Mouse (Mus musculus) heart, embryonic 13.5 days (tissue): ENCODE results near the gene Emx1. TPM values are rescaled to one million over a fixed set of nuclear protein-coding genes. Genes with fewer than 3 reads are reported as not detected.
"Not testable (repeated sequence)": the region's sequence is repeated elsewhere in the genome, so short reads cannot be mapped to it uniquely, and the experiment has no call there.

Experiments
- ATAC-seq: fragments of 200-750 bp; cut with Nextera tagmentation; 2 replicates; pipeline ENCODE4 v1.8.0; 2017; ENCODE audit warnings: moderate TSS enrichment; ENCODE audit not compliant: insufficient number of reproducible peaks, low FRiP score, low TSS enrichment; ENCODE audit errors: extremely low read depth
- H3K27ac ChIP-seq: fragments of 300-500 bp; sonication (generic); replicated peaks from 2 replicates; pipeline ENCODE4 v1.5.1; 2015; ENCODE audit warnings: moderate library complexity, mild to moderate bottlenecking, inconsistent platforms
- H3K27me3 ChIP-seq: fragments of 300-500 bp; sonication (generic); replicated peaks from 2 replicates; pipeline ENCODE4 v1.6.1; 2015; ENCODE audit warnings: mild to moderate bottlenecking, inconsistent platforms
- H3K36me3 ChIP-seq: fragments of 300-500 bp; sonication (generic); 2 replicates; pipeline ENCODE4 v1.6.1; 2015; ENCODE audit warnings: mild to moderate bottlenecking, inconsistent platforms
- H3K4me1 ChIP-seq: fragments of 300-500 bp; sonication (generic); 2 replicates; pipeline ENCODE4 v1.6.1; 2015; ENCODE audit warnings: inconsistent platforms
- H3K4me2 ChIP-seq: fragments of 300-500 bp; sonication (generic); 2 replicates; pipeline ENCODE4 v1.6.1; 2015; ENCODE audit warnings: inconsistent platforms, mild to moderate bottlenecking, moderate library complexity
- H3K4me3 ChIP-seq: fragments of 300-500 bp; sonication (generic); 2 replicates; pipeline ENCODE4 v1.5.1; 2015; ENCODE audit warnings: moderate library complexity, mild to moderate bottlenecking, inconsistent platforms
- H3K9ac ChIP-seq: fragments of 300-500 bp; sonication (generic); 2 replicates; pipeline ENCODE4 v1.6.1; 2015; ENCODE audit warnings: inconsistent platforms, mild to moderate bottlenecking, moderate library complexity
- H3K9me3 ChIP-seq: fragments of 300-500 bp; sonication (generic); 2 replicates; pipeline ENCODE4 v1.6.1; 2016; ENCODE audit warnings: inconsistent platforms
- WGBS: fragments of 180-500 bp; shearing (Covaris S2); methylation state at CpG from one replicate; pipeline ENCODE4 v1.1.7; 2015; ENCODE audit warnings: mixed read lengths; 5-methylcytosine and 5-hydroxymethylcytosine counted together
- polyA plus RNA-seq: library from polyadenylated mRNA; unstranded; fragments of >200 nt; fragmentation: Nextera tagmentation; extraction: Ambion mirVana; gene quantifications from 2 replicates; pipeline ENCODE4 v1.2.1, GENCODE M21; 2015

Emx1 gene
- polyA plus RNA-seq, 1 experiment from 2014 or later: not detected

GRCm38 (mm10) chr6:85159092-85159760 is 28.0 kb upstream of the Emx1 start:
- H3K9ac ChIP-seq, H3K4me3 ChIP-seq, H3K4me2 ChIP-seq, H3K36me3 ChIP-seq, H3K27ac ChIP-seq, ATAC-seq, H3K4me1 ChIP-seq, H3K9me3 ChIP-seq: not testable (repeated sequence)
- 26% methylated on average over 6 of the region's 6 CpGs for WGBS
- H3K27me3 ChIP-seq: peaks cover 13% of the 10 kb centered on the region

DNA sequence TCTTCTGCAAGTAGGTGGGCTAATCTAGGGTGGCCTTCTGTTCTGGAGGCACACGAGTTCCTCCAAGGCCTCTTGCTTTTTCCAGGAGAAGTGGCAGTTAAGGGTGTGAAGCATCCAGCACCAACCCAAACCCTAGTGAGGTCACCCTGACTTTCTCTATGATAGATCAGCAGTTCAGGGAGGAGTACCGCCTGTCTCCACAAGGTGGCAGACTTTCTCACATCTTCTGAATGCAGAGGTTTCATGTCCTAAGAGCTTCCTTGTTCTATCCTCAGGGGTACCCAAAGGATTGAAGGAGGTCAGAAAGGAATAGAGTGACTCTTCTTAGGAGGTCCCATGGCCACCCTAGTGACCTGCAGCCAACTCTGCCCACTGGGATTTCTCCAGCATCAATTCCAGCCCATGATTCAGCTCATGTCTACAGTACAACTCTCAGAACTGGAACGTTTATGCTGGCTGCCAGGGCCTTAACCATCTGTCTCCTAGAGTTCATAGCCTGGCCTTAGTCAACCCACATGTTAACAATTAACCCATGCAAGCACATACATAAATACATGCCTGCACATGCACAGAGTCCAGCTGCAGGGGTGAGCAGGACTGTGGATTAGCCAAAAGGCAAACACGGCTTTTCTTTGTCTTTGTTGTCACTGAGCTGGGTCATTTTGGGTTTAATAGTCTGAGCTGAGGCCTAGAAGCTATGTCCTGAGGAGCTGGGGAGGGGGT is 26.9 kb upstream of the Emx1 start:
- no peaks in the 10 kb centered on the region for H3K9me3 ChIP-seq
- WGBS: 44% methylated on average over 4 of the region's 4 CpGs
- H3K4me1 ChIP-seq: no peaks in the 10 kb centered on the region
- no peak overlapping the region for H3K4me2 ChIP-seq
- no peak overlapping the region for H3K4me3 ChIP-seq
- no peak overlapping the region for H3K27ac ChIP-seq
- peaks cover 24% of the 10 kb centered on the region for H3K27me3 ChIP-seq
- ATAC-seq: no peak
- no peak overlapping the region for H3K9ac ChIP-seq
- H3K36me3 ChIP-seq: no peaks in the 10 kb centered on the region

DNA sequence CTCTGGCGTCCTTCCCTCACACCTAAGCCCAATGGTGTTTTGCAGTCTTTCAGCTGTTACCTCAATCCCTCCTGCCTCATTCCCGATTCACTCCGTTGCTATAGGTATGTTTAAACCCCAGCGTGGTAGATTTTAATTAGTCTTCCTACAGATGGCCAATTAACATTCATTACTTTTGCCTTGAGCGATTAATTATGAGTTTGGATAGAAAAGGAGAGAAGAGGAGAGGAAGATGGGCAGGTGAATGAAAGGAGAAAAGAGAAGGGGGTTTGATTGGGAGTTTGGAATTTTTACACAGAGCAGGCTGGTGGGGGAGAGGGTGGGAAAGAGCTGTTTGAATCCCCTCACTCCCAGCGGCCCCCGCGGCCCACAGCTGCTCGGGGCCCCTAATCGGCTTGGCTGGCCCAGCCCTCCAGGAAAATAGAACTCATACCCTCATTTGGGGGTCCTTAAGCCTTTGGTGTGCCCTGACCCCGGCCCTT is 21.8 kb upstream of the Emx1 start:
- Histone ChIP-seq H3K27me3 (peaks cover 60% of the 10 kb centered on the region), H3K27ac (no peak overlapping the region), H3K4me3 (no peak overlapping the region), H3K36me3 (no peaks in the 10 kb centered on the region), H3K9ac (no peak overlapping the region), H3K4me2 (no peak overlapping the region), H3K4me1 (no peaks in the 10 kb centered on the region), H3K9me3 (no peaks in the 10 kb centered on the region)
- ATAC-seq: no peak
- WGBS: 45% methylated on average over 11 of the region's 11 CpGs

- Histone ChIP-seq H3K9me3 (no peaks in the 10 kb centered on the region), H3K36me3 (no peaks in the 10 kb centered on the region), H3K27me3 (peaks cover 89% of the 10 kb centered on the region), H3K27ac (no peak overlapping the region), H3K4me3 (no peak overlapping the region), H3K4me1 (no peaks in the 10 kb centered on the region), H3K4me2 (no peak overlapping the region), H3K9ac (no peak overlapping the region)
- no peak for ATAC-seq
- WGBS: 61% methylated on average over 3 of the region's 3 CpGs
These were observed 7.7 kb upstream of the Emx1 start for GRCm38 (mm10) chr6:85179569-85179968.

DNA sequence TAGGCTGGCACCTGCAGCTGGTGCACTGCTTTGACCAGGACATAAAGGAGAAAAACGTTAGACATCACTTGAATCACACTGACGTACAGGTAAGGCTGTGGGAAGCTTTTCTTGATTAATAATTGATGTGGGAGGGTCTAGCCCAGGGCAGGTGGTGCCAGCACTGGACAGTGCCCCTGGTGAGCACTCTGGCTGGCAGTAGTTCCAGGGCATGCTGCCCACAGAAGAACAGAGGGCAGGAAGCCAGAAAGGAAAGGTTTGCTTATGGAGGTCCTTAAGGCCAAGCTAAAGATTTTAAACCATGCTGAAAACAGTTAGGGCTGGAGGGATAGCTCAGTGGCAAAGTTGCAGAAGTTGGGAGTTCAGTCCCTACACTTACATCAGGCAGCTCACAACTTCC is 7.2 kb upstream of the Emx1 start:
- Histone ChIP-seq H3K27ac (no peak overlapping the region), H3K9ac (no peak overlapping the region), H3K4me3 (no peak overlapping the region), H3K27me3 (peaks cover 88% of the 10 kb centered on the region), H3K4me2 (no peak overlapping the region), H3K4me1 (no peaks in the 10 kb centered on the region), H3K36me3 (no peaks in the 10 kb centered on the region), H3K9me3 (no peaks in the 10 kb centered on the region)
- ATAC-seq: no peak
- 46% methylated on average over 2 of the region's 2 CpGs for whole genome bisulfite sequencing

- no peak for ATAC-seq
- no peak overlapping the region for H3K9ac ChIP-seq
- no peak overlapping the region for H3K4me2 ChIP-seq
- H3K4me1 ChIP-seq: peaks cover 29% of the 10 kb centered on the region
- H3K27ac ChIP-seq: no peak overlapping the region
- H3K9me3 ChIP-seq: no peaks in the 10 kb centered on the region
- H3K27me3 ChIP-seq: peaks cover 91% of the 10 kb centered on the region
- H3K36me3 ChIP-seq: no peaks in the 10 kb centered on the region
- 50% methylated on average over 3 of the region's 3 CpGs for WGBS
- H3K4me3 ChIP-seq: no peak overlapping the region
These were observed 3.3 kb upstream of the Emx1 start for GRCm38 (mm10) chr6:85183951-85184350.

DNA sequence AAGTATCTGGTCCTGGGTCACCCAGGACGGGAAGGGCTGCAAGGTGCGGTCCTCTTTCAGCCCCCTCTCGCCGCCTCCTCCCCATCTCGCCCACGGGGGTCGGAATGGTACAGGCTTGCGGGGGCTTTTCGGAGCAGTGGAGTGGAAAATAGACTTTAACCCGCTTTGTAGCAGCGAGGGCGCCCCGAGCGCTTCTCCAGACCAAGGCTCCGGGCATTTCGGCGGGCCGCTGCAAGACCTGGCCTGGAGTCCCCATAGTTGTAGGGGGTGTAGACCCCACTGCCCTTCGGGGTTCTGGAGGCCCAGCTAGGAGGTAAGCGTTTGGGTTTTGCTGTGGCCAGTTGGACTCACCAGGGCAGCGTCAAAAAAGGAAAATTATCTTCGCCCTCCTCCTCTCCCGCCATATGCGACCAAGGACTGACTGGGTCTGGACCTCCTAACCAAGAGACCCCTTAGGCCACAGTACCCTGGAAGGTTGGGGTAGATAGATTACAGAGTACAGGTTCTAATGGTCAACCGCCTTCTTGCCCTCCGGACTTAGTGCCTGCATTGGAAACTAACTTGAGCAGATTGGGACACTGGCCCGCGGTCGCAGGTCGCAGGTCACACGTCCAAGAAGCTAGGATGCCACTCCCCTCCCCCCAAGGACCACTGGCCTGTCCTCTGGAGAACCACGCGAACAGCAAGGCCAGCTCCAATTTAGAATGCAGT is 1.1 kb upstream of the Emx1 start:
- Histone ChIP-seq H3K27me3 (peaks cover 97% of the 10 kb centered on the region), H3K4me1 (peaks cover 39% of the 10 kb centered on the region), H3K4me3 (peak overlapping the region; percentile 25), H3K27ac (no peak overlapping the region), H3K36me3 (no peaks in the 10 kb centered on the region), H3K9ac (no peak overlapping the region), H3K9me3 (no peaks in the 10 kb centered on the region), H3K4me2 (peak overlapping the region; percentile 45)
- 2% methylated on average over 33 of the region's 33 CpGs for WGBS
- ATAC-seq: no peak

DNA sequence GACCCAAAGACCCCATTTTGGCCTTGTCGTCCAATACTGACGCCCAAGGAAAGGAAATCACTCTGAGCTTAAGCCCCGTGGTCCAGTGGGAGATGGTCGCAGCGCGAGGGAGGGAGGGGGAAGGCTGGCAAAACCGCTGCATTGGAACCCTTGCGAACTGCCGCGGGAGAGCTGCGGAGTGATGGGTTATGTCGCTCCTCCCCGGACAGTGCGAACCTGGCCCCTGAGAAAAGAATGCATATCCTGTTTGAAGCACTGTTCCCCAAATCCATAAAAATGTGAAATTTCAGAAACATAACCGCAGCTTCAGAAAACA is 536 bp upstream of the Emx1 start:
- H3K27me3 ChIP-seq: peaks cover 97% of the 10 kb centered on the region
- peaks cover 39% of the 10 kb centered on the region for H3K4me1 ChIP-seq
- H3K9ac ChIP-seq: no peak overlapping the region
- H3K4me2 ChIP-seq: 0 out of 2 replicates have a peak overlapping the region, but pooled peaks have one; percentile 76
- no peak overlapping the region for H3K27ac ChIP-seq
- no peaks in the 10 kb centered on the region for H3K9me3 ChIP-seq
- WGBS: 1% methylated on average over 15 of the region's 15 CpGs
- ATAC-seq: no peak
- H3K36me3 ChIP-seq: no peaks in the 10 kb centered on the region
- H3K4me3 ChIP-seq: peak overlapping the region; percentile 51; the same call in 1 of the 2 replicates

- peak overlapping the region; percentile 76 for H3K4me2 ChIP-seq
- no peak for ATAC-seq
- peak overlapping the region; percentile 51 for H3K4me3 ChIP-seq
- no peak overlapping the region for H3K9ac ChIP-seq
- no peak overlapping the region for H3K27ac ChIP-seq
- peaks cover 98% of the 10 kb centered on the region for H3K27me3 ChIP-seq
- no peaks in the 10 kb centered on the region for H3K9me3 ChIP-seq
- H3K36me3 ChIP-seq: no peaks in the 10 kb centered on the region
- WGBS: 1% methylated on average over 39 of the region's 39 CpGs
- H3K4me1 ChIP-seq: peaks cover 39% of the 10 kb centered on the region
These were observed 1.2 kb downstream of the Emx1 start for GRCm38 (mm10) chr6:85188256-85189110.

GRCm38 (mm10) chr6:85189361-85189760 is 2.1 kb downstream of the Emx1 start:
- WGBS: 8% methylated on average over 14 of the region's 14 CpGs
- Histone ChIP-seq H3K36me3 (no peaks in the 10 kb centered on the region), H3K27ac (no peak overlapping the region), H3K4me1 (peaks cover 43% of the 10 kb centered on the region), H3K9me3 (no peaks in the 10 kb centered on the region), H3K4me3 (no peak overlapping the region), H3K4me2 (no peak overlapping the region; the same call in 1 of the 2 replicates), H3K9ac (no peak overlapping the region), H3K27me3 (peaks cover 98% of the 10 kb centered on the region)
- ATAC-seq: no peak
